Mouse (Mus musculus) embryonic facial prominence, embryonic 12.5 days (tissue): ENCODE results near the gene Mical2. TPM values are rescaled to one million over a fixed set of nuclear protein-coding genes. Genes with fewer than 3 reads are reported as not detected.

Source experiments
- ATAC-seq: fragments of 200-750 bp; cut with Nextera tagmentation; 2 replicates; pipeline ENCODE4 v1.8.0; 2017; ENCODE audit not compliant: insufficient number of reproducible peaks, insufficient read depth, low FRiP score, low TSS enrichment
- H3K27ac ChIP-seq: fragments of 300-500 bp; sonication (generic); 2 replicates; pipeline ENCODE4 v1.5.1; 2016; ENCODE audit warnings: mild to moderate bottlenecking
- H3K27me3 ChIP-seq: fragments of 300-500 bp; sonication (generic); 2 replicates; pipeline ENCODE4 v1.6.1; 2016; ENCODE audit warnings: mild to moderate bottlenecking, moderate library complexity
- H3K36me3 ChIP-seq: fragments of 300-500 bp; sonication (generic); 2 replicates; pipeline ENCODE4 v1.6.1; 2016; ENCODE audit warnings: mild to moderate bottlenecking
- H3K4me1 ChIP-seq: fragments of 300-500 bp; sonication (generic); 2 replicates; pipeline ENCODE4 v1.6.1; 2016
- H3K4me2 ChIP-seq: fragments of 300-500 bp; sonication (generic); replicated peaks from 2 replicates; pipeline ENCODE4 v1.6.1; 2016; ENCODE audit warnings: mild to moderate bottlenecking, moderate library complexity
- H3K4me3 ChIP-seq: fragments of 300-500 bp; sonication (generic); 2 replicates; pipeline ENCODE4 v1.5.1; 2016; ENCODE audit warnings: mild to moderate bottlenecking
- H3K9ac ChIP-seq: fragments of 300-500 bp; sonication (generic); 2 replicates; pipeline ENCODE4 v1.6.1; 2016; ENCODE audit warnings: mild to moderate bottlenecking, moderate library complexity
- H3K9me3 ChIP-seq: fragments of 300-500 bp; sonication (generic); 2 replicates; pipeline ENCODE4 v1.6.1; 2016; ENCODE audit warnings: mild to moderate bottlenecking, moderate library complexity
- WGBS: fragments of 180-500 bp; shearing (Covaris S2); methylation state at CpG from one replicate; pipeline ENCODE4 v1.1.7; 2016; 5-methylcytosine and 5-hydroxymethylcytosine counted together
- polyA plus RNA-seq: library from polyadenylated mRNA; unstranded; fragments of >200 nt; fragmentation: Nextera tagmentation; extraction: Ambion mirVana; gene quantifications from 2 replicates; pipeline ENCODE4 v1.2.1, GENCODE M21; 2016

Gene Mical2
- polyA plus RNA-seq, 1 experiment from 2014 or later, result 3.3 TPM

GRCm38 (mm10) chr7:112270870-112271269 lies 45.2 kb downstream of the Mical2 start:
- no peak overlapping the region for H3K4me2 ChIP-seq
- no peak overlapping the region for H3K9ac ChIP-seq
- H3K27ac ChIP-seq, result no peak overlapping the region
- no peaks in the 10 kb centered on the region for H3K9me3 ChIP-seq
- no peaks in the 10 kb centered on the region for H3K27me3 ChIP-seq
- H3K4me3 ChIP-seq, result no peak overlapping the region
- peaks cover 9% of the 10 kb centered on the region; the same call in 1 of the 2 replicates for H3K4me1 ChIP-seq
- H3K36me3 ChIP-seq, result no peaks in the 10 kb centered on the region
- 84% methylated on average over 5 of the region's 5 CpGs for WGBS
- no peak for ATAC-seq

- H3K36me3 ChIP-seq, result no peaks in the 10 kb centered on the region
- H3K4me3 ChIP-seq, result no peak overlapping the region
- no peak overlapping the region for H3K4me2 ChIP-seq
- H3K9me3 ChIP-seq, result no peaks in the 10 kb centered on the region
- H3K4me1 ChIP-seq, result peaks cover 9% of the 10 kb centered on the region; the same call in 1 of the 2 replicates
- no peaks in the 10 kb centered on the region; the same call in 1 of the 2 replicates for H3K27me3 ChIP-seq
- no peak for ATAC-seq
- no peak overlapping the region for H3K27ac ChIP-seq
- WGBS, result 73% methylated on average over 3 of the region's 3 CpGs
- H3K9ac ChIP-seq, result no peak overlapping the region
Measured at GRCm38 (mm10) chr7:112271627-112272026, 46.0 kb downstream of the Mical2 start.

- peaks cover 9% of the 10 kb centered on the region; the same call in 1 of the 2 replicates for H3K4me1 ChIP-seq
- no peak for ATAC-seq
- WGBS, result 49% methylated on average over 5 of the region's 5 CpGs
Measured at GRCm38 (mm10) chr7:112272692-112273091, 47.0 kb downstream of the Mical2 start.

GRCm38 (mm10) chr7:112273451-112273850 lies 47.8 kb downstream of the Mical2 start:
- Histone ChIP-seq H3K4me1 (peaks cover 11% of the 10 kb centered on the region; the same call in 1 of the 2 replicates), H3K9ac (no peak overlapping the region)

More at GRCm38 (mm10) chr7:112272692-112273091, 47.0 kb downstream of the Mical2 start:
- Histone ChIP-seq H3K36me3 (no peaks in the 10 kb centered on the region), H3K9ac (no peak overlapping the region), H3K4me3 (no peak overlapping the region), H3K9me3 (no peaks in the 10 kb centered on the region), H3K4me2 (no peak overlapping the region), H3K27me3 (no peaks in the 10 kb centered on the region; the same call in 1 of the 2 replicates), H3K27ac (no peak overlapping the region)

GRCm38 (mm10) chr7:112274611-112275010 lies 49.0 kb downstream of the Mical2 start:
- H3K4me1 ChIP-seq, result peaks cover 12% of the 10 kb centered on the region; the same call in 1 of the 2 replicates
- H3K4me3 ChIP-seq, result no peak overlapping the region
- 54% methylated on average over 2 of the region's 2 CpGs for WGBS
- H3K36me3 ChIP-seq, result no peaks in the 10 kb centered on the region
- no peaks in the 10 kb centered on the region for H3K9me3 ChIP-seq
- H3K27ac ChIP-seq, result no peak overlapping the region
- no peak overlapping the region for H3K4me2 ChIP-seq
- H3K27me3 ChIP-seq, result no peaks in the 10 kb centered on the region; the same call in 1 of the 2 replicates
- no peak for ATAC-seq
- no peak overlapping the region for H3K9ac ChIP-seq

More at GRCm38 (mm10) chr7:112273451-112273850, 47.8 kb downstream of the Mical2 start:
- ATAC-seq, result no peak
- H3K27ac ChIP-seq, result no peak overlapping the region
- no peaks in the 10 kb centered on the region; the same call in 1 of the 2 replicates for H3K27me3 ChIP-seq
- H3K4me3 ChIP-seq, result no peak overlapping the region
- H3K4me2 ChIP-seq, result no peak overlapping the region
- H3K36me3 ChIP-seq, result no peaks in the 10 kb centered on the region
- WGBS, result 78% methylated on average over 6 of the region's 6 CpGs
- H3K9me3 ChIP-seq, result no peaks in the 10 kb centered on the region

- Histone ChIP-seq H3K4me1 (peaks cover 12% of the 10 kb centered on the region; the same call in 1 of the 2 replicates), H3K27ac (no peak overlapping the region), H3K9ac (no peak overlapping the region), H3K4me3 (no peak overlapping the region), H3K9me3 (no peaks in the 10 kb centered on the region), H3K4me2 (no peak overlapping the region), H3K27me3 (no peaks in the 10 kb centered on the region; the same call in 1 of the 2 replicates), H3K36me3 (no peaks in the 10 kb centered on the region)
- 66% methylated on average over 3 of the region's 3 CpGs for WGBS
- no peak for ATAC-seq
Measured at GRCm38 (mm10) chr7:112275093-112275492, 49.4 kb downstream of the Mical2 start.

GRCm38 (mm10) chr7:112275883-112276282 lies 50.2 kb downstream of the Mical2 start:
- Histone ChIP-seq H3K9me3 (no peaks in the 10 kb centered on the region), H3K27ac (no peak overlapping the region), H3K4me1 (peaks cover 12% of the 10 kb centered on the region; the same call in 1 of the 2 replicates), H3K36me3 (no peaks in the 10 kb centered on the region), H3K4me2 (no peak overlapping the region), H3K27me3 (no peaks in the 10 kb centered on the region; the same call in 1 of the 2 replicates), H3K9ac (no peak overlapping the region), H3K4me3 (no peak overlapping the region)
- whole genome bisulfite sequencing, result 54% methylated on average over 2 of the region's 2 CpGs
- ATAC-seq, result no peak

GRCm38 (mm10) chr7:112276823-112277222 lies 51.2 kb downstream of the Mical2 start:
- H3K4me2 ChIP-seq, result no peak overlapping the region
- H3K4me1 ChIP-seq, result peaks cover 12% of the 10 kb centered on the region; the same call in 1 of the 2 replicates
- no peaks in the 10 kb centered on the region; the same call in 1 of the 2 replicates for H3K27me3 ChIP-seq
- no peaks in the 10 kb centered on the region for H3K9me3 ChIP-seq
- 77% methylated on average over 4 of the region's 4 CpGs for WGBS
- no peaks in the 10 kb centered on the region for H3K36me3 ChIP-seq
- H3K4me3 ChIP-seq, result no peak overlapping the region
- H3K9ac ChIP-seq, result no peak overlapping the region
- no peak overlapping the region for H3K27ac ChIP-seq
- no peak for ATAC-seq

- H3K27me3 ChIP-seq, result no peaks in the 10 kb centered on the region; the same call in 1 of the 2 replicates
- no peak overlapping the region for H3K4me3 ChIP-seq
- H3K27ac ChIP-seq, result no peak overlapping the region
- ATAC-seq, result no peak
- peaks cover 7% of the 10 kb centered on the region; the same call in 1 of the 2 replicates for H3K4me1 ChIP-seq
- 65% methylated on average over 4 of the region's 4 CpGs for WGBS
- no peak overlapping the region for H3K9ac ChIP-seq
- no peak overlapping the region for H3K4me2 ChIP-seq
- H3K36me3 ChIP-seq, result no peaks in the 10 kb centered on the region
- H3K9me3 ChIP-seq, result no peaks in the 10 kb centered on the region
Measured at GRCm38 (mm10) chr7:112278648-112279047, 53.0 kb downstream of the Mical2 start.

GRCm38 (mm10) chr7:112280474-112280873 lies 54.8 kb downstream of the Mical2 start:
- H3K4me1 ChIP-seq, result 0 out of 2 replicates have a peak, but pooled peaks cover 3% of the 10 kb centered on the region
- no peak overlapping the region for H3K9ac ChIP-seq
- no peaks in the 10 kb centered on the region for H3K9me3 ChIP-seq
- WGBS, result 74% methylated on average over 3 of the region's 3 CpGs
- no peak overlapping the region for H3K27ac ChIP-seq
- no peak overlapping the region for H3K4me3 ChIP-seq
- ATAC-seq, result no peak
- H3K36me3 ChIP-seq, result no peaks in the 10 kb centered on the region
- H3K4me2 ChIP-seq, result no peak overlapping the region
- H3K27me3 ChIP-seq, result no peaks in the 10 kb centered on the region; the same call in 1 of the 2 replicates

- WGBS, result 76% methylated on average over 9 of the region's 9 CpGs
- Histone ChIP-seq H3K4me1 (no peaks in the 10 kb centered on the region), H3K9me3 (no peaks in the 10 kb centered on the region), H3K4me3 (no peak overlapping the region), H3K4me2 (no peak overlapping the region), H3K9ac (no peak overlapping the region), H3K36me3 (no peaks in the 10 kb centered on the region), H3K27ac (no peak overlapping the region), H3K27me3 (no peaks in the 10 kb centered on the region)
- ATAC-seq, result no peak
Measured at GRCm38 (mm10) chr7:112283606-112284310, 58.1 kb downstream of the Mical2 start.

GRCm38 (mm10) chr7:112285573-112285972 lies 59.9 kb downstream of the Mical2 start:
- H3K27me3 ChIP-seq, result no peaks in the 10 kb centered on the region
- WGBS, result 89% methylated on average over 8 of the region's 8 CpGs
- no peak overlapping the region for H3K27ac ChIP-seq
- H3K4me3 ChIP-seq, result no peak overlapping the region
- H3K9ac ChIP-seq, result no peak overlapping the region
- H3K4me2 ChIP-seq, result no peak overlapping the region
- ATAC-seq, result no peak
- H3K36me3 ChIP-seq, result no peaks in the 10 kb centered on the region
- H3K4me1 ChIP-seq, result no peaks in the 10 kb centered on the region
- no peaks in the 10 kb centered on the region for H3K9me3 ChIP-seq
